Mouse (Mus musculus) adrenal gland, adult 8-10 months (tissue): ENCODE data around the gene Zfp566. TPM values are rescaled to one million over a fixed set of nuclear protein-coding genes. Genes with fewer than 3 reads are reported as not detected.
"Not testable (repeated sequence)": the region's sequence is repeated elsewhere in the genome, so short reads cannot be mapped to it uniquely, and the experiment has no call there.

ENCODE experiments used
- DNase-seq: peaks from one replicate; pipeline ENCODE4 v3.0.0; 2022
- total RNA-seq, 4 experiments: library from RNA; stranded (reverse); gene quantifications; 2 replicates each; pipeline ENCODE4 v1.2.4; 2022

Gene Zfp566
- 1 to 10 TPM; 1.9 to 4.7 (median 4.1) TPM for total RNA-seq

GRCm38 (mm10) chr7:30090092-30090969 lies at the start of gene Zfp566, which contains the start of gene Gm26920:
Gene Zfp566, minus strand, starts transcription at chr7:30090527.
Gene Gm26920, minus strand, starts transcription at chr7:30090410.
- DNase-seq = peak; percentile 96

- no peak for DNase-seq
Observed at GRCm38 (mm10) chr7:30136826-30137225, 46.5 kb upstream of the Zfp566 start.

GRCm38 (mm10) chr7:30132396-30132795 lies 42.1 kb upstream of the Zfp566 start:
- no peak for DNase-seq

- no peak for DNase-seq
Observed at GRCm38 (mm10) chr7:30129900-30130299, 39.6 kb upstream of the Zfp566 start.

DNA sequence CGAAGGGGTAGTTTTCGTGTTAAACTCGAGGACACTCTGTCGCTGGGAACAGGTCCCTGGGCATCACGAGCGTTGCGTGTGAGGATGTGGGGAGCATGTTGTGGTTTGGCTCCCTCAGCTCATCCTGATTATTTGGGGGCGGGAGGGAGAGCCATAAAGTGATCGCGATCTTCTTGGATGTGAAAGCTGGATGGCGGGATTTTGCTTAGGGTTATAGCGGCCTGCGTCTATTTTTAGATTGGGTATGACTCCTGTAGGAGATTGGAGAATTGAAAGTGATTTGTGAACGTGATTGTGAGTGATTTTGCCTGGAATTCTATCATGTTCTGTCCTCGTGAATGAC lies 31.8 kb upstream of the Zfp566 start:
- DNase-seq = no peak

- peak; percentile 78 for DNase-seq
Observed at GRCm38 (mm10) chr7:30121308-30122187, 31.2 kb upstream of the Zfp566 start, which contains the start of gene Zfp382. Gene Zfp382, plus strand, starts transcription at chr7:30121942.

- not testable (repeated sequence) for DNase-seq
Observed at GRCm38 (mm10) chr7:30117935-30118334, 27.6 kb upstream of the Zfp566 start.

DNA sequence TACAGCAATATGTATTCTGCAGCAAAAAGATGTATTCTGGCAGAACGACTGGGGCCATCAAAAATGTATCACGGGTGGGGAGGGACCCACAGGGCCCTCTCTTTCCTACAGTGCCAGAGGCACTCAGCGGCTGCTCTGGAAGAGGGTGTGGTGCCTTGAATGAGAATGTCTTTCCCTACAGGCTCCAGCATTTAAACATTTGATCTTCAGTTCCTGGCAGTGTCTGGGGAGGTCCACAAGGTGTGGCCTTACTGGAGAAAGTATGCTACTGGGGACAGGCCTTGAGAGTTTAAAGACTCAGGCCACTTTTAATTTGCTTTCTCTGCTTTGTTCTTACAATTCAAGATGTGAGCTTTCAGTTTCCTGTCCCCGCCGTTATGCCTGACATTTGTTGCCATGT lies 25.7 kb upstream of the Zfp566 start:
- no peak for DNase-seq

- no peak for DNase-seq
Observed at GRCm38 (mm10) chr7:30099297-30099696, 9.0 kb upstream of the Zfp566 start.

GRCm38 (mm10) chr7:30095551-30096125 lies 5.3 kb upstream of the Zfp566 start:
- no peak for DNase-seq

DNA sequence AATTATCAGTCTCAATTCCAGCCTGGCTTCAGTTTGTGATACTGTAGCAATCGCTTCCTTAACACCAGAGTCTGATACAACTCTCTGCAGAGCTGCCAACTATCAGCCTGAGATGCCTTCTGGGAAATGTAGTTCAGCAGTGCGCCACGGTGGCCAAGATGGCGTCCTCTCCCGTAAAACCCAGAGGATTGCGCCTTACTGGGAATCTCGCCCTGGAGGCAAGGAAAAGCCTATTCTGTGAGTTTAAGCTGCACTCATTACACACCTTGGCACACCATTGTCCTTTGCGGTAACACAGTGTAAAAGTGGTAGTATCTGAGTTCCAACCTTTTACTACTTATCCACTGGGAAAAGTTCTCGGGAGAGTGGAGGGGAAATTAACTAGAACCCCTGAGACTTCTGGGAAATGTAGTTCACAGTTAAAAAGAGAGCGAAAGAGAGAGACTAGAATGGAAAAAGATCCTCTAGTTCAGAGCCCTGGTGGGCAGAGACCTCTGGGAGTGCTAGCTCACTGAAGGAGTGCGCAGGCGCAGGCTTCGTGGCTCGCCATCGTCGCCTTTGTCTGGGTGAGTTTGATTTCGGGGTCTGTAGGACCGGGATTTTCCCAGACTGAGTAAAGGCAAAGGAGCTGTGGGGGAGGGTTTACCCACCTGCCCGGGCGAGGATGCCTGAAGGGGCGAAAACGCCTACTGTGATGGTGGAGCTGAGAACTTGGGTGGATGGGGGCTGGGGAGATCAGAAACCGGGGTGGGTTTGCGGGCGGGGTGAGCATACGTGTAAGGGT lies 4.5 kb upstream of the Zfp566 start, which contains the start of gene Zfp260:
Gene Zfp260, plus strand, starts transcription at position 132 of the 784 bp plus-strand sequence.
- DNase-seq = peak; percentile 87

DNA sequence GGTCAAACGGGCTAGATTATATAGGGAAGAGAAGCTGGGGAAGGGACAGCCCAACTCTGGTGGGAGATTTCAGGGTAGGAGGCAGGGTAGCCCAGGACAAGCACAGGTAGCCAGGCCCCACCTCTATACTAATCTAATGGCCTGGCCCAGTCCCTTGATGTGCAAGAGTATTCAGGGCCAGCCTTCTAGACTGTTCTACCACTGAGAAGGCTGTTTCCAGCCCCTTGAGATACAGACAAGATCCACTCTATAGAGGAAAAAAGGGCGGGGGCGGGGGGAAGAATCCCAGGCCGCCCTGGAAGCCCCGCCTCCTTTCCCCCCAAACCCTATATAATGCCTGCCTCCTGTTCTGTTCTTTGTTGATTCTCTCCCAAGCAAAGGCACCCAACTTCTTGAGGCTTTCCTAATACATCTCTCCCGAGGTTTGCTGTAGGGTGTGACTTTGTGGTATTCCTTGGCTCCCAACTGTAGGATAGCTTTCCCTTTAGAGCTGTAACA lies 3.6 kb upstream of the Zfp566 start:
- DNase-seq = no peak

DNA sequence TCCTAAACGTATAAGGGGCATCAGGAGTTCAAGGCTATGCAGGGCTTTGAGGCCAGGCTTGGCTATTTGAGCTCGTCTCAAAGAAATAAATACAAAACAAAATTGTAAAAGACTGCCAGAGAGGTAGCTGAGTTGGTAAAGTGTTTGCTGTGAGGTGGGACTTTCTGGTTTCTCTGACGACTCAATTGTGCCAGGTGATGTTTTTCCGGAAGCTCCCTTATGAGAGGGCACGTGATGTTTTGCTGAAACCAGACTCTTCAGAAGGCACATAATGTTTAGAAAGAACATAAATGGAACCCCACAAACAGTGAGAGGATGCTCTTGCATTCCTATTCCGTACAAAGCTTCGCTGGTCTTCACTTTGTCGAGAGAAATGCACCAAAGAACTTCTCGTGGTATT lies 2.3 kb upstream of the Zfp566 start:
- DNase-seq = no peak

DNA sequence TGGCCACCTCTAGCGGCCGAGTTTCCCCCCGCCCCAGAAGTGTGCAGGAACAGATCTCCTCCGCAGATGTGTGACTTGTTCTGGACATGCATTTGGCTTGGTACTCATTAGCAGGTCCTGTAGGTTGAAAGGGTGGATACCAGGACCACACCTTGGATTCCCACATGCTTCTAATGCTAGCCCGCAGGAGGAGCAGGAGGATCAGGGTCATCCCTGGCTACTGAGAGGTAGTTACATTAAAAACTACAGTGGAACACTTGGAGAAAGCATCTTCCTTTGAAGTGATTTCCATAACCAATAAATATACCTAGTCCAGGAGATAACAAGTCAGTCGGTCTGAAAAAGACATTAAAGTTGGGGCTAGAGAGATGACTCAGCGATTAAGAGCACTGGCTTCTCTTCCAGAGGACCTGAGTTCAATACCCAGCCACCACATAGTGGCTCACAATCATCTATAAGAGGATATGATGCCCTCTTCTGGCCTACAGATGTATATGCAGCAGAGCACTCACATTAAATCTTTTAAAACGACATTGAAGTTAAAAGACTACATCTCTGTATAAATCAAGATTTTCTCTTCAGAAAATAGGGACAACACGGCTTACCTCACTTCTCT lies 751 bp upstream of the Zfp566 start:
- no peak for DNase-seq

DNA sequence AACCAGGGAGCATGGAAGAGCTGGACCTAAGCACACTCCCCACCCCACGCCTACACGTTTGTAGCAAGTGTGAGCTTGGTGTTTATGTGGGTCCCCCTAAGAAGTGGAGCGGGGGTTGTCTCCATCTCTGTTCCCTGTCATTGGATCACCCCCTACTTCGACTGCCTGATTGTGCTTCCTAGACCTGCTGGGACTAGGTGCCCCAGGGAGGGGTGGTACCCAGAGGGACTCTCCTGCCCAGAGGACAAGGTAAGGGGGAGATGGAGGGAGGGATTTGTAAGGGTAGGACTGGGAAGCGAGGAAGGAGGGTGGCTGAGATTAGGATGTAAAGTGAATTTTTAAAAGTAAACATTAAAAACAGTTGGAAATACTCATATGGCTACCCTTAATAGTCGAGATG lies 922 bp downstream of the Zfp566 start:
- no peak for DNase-seq

- DNase-seq = no peak
Observed at GRCm38 (mm10) chr7:30086524-30086923, 3.8 kb downstream of the Zfp566 start.

GRCm38 (mm10) chr7:30072146-30073028 lies 17.9 kb downstream of the Zfp566 start, which contains the start of gene Zfp82:
Gene Zfp82, minus strand, starts transcription at chr7:30072900.
- DNase-seq = peak; percentile 75

- DNase-seq = no peak
Observed at GRCm38 (mm10) chr7:30064622-30065021, 25.7 kb downstream of the Zfp566 start.

DNA sequence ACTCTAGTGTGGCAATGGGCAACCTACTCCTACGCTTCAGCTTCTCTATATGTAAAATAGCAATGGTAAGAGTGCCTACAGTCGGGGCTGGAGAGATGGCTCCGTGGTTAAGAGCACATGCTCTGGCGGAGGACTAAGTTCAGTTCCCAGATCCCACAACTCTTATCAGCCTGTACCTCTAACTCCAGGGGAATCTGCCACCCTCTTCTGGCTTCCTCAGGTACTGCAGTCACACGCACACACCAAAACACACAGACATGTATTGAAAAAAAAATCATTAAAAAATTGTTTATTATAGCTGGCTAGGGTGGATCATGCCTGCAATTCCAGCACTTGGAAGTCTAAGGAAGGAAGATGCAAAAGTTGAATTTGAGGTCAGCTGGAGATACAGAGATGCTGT lies 27.8 kb downstream of the Zfp566 start:
- no peak for DNase-seq

GRCm38 (mm10) chr7:30060341-30060740 lies 30.0 kb downstream of the Zfp566 start:
- DNase-seq = no peak
